Mouse (Mus musculus) myocyte (in vitro differentiated cells): ENCODE measurements around the gene Zmynd12. TPM values are rescaled to one million over a fixed set of nuclear protein-coding genes. Genes with fewer than 3 reads are reported as not detected.

Source experiments
- H3K27me3 ChIP-seq: one replicate; pipeline ENCODE4 v1.6.1; 2011; ENCODE audit not compliant: control insufficient read depth, insufficient read depth, insufficient read length
- H3K36me3 ChIP-seq: one replicate; pipeline ENCODE4 v1.6.1; 2011; ENCODE audit not compliant: control insufficient read depth, insufficient read depth
- H3K4me2 ChIP-seq: one replicate; pipeline ENCODE4 v1.6.1; 2011; ENCODE audit warnings: low read depth, control low read depth
- H3K4me3 ChIP-seq: one replicate; pipeline ENCODE4 v1.5.1; 2011; ENCODE audit warnings: mild to moderate bottlenecking, control low read depth, moderate library complexity
- H3K79me2 ChIP-seq: one replicate; pipeline ENCODE4 v1.6.1; 2011; ENCODE audit not compliant: control insufficient read depth, insufficient read depth
- H3ac ChIP-seq: one replicate; pipeline ENCODE4 v1.6.1; 2011; ENCODE audit not compliant: control insufficient read depth, insufficient read length
- CEBPB ChIP-seq: IDR thresholded peaks from 2 replicates; pipeline ENCODE4 v1.6.1; 2011; ENCODE audit warnings: mild to moderate bottlenecking, moderate library complexity; ENCODE audit not compliant: poor library complexity, insufficient read depth, severe bottlenecking
- E2F4 ChIP-seq: IDR thresholded peaks from one replicate; pipeline ENCODE4 v1.6.1; 2011; ENCODE audit warnings: mild to moderate bottlenecking, control low read depth, moderate library complexity; ENCODE audit not compliant: insufficient read depth
- MAX ChIP-seq: IDR thresholded peaks from one replicate; pipeline ENCODE4 v1.6.1; 2011; ENCODE audit warnings: low read depth, mild to moderate bottlenecking, control low read depth
- MYOD1 ChIP-seq, 3 experiments: IDR thresholded peaks; one replicate each; pipeline ENCODE4 v1.6.1; 2011; ENCODE audit warnings: control low read depth in 2 of 3, low read depth in 2 of 3, mild to moderate bottlenecking in 2 of 3, moderate library complexity in 1 of 3; ENCODE audit not compliant: insufficient read length in 2 of 3, control insufficient read depth in 1 of 3
- MYOG ChIP-seq, 3 experiments: IDR thresholded peaks; one replicate each; pipeline ENCODE4 v1.6.1; 2011; ENCODE audit warnings: control low read depth in 2 of 3, low read depth in 2 of 3, mild to moderate bottlenecking in 2 of 3; ENCODE audit not compliant: insufficient read length in 2 of 3, control insufficient read depth in 1 of 3, insufficient read depth in 1 of 3
- POLR2A ChIP-seq: IDR thresholded peaks from one replicate; pipeline ENCODE4 v1.6.1; 2011; ENCODE audit warnings: low read depth, mild to moderate bottlenecking, control low read depth, moderate library complexity; ENCODE audit not compliant: insufficient read length
- POLR2AphosphoS2 ChIP-seq: IDR thresholded peaks from one replicate; pipeline ENCODE4 v1.6.1; 2011; ENCODE audit warnings: low read depth, control low read depth; ENCODE audit not compliant: insufficient read length
- REST ChIP-seq: IDR thresholded peaks from one replicate; pipeline ENCODE4 v1.6.1; 2011; ENCODE audit warnings: mild to moderate bottlenecking, control low read depth, moderate library complexity; ENCODE audit not compliant: insufficient read depth, insufficient read length
- SRF ChIP-seq: IDR thresholded peaks from one replicate; pipeline ENCODE4 v1.6.1; 2011; ENCODE audit warnings: low read depth; ENCODE audit not compliant: control insufficient read depth, insufficient read length
- TCF12 ChIP-seq: IDR thresholded peaks from one replicate; pipeline ENCODE4 v1.6.1; 2011; ENCODE audit warnings: mild to moderate bottlenecking, control low read depth; ENCODE audit not compliant: poor library complexity, insufficient read depth, severe bottlenecking
- TCF3 ChIP-seq: IDR thresholded peaks from one replicate; pipeline ENCODE4 v1.6.1; 2011; ENCODE audit warnings: low read depth, control low read depth; ENCODE audit not compliant: insufficient read length
- USF1 ChIP-seq: IDR thresholded peaks from one replicate; pipeline ENCODE4 v1.6.1; 2011; ENCODE audit warnings: low read depth, mild to moderate bottlenecking, control low read depth, moderate library complexity
- polyA plus RNA-seq: library from polyadenylated mRNA; unstranded; fragments of >200 nt; fragmentation: generic; extraction: Trizol; gene quantifications from one replicate; pipeline ENCODE4 v1.2.1, GENCODE M21; 2012; ENCODE audit warnings: missing spikeins

Zmynd12 gene
- polyA plus RNA-seq, 1 experiment: 0.05 TPM

DNA sequence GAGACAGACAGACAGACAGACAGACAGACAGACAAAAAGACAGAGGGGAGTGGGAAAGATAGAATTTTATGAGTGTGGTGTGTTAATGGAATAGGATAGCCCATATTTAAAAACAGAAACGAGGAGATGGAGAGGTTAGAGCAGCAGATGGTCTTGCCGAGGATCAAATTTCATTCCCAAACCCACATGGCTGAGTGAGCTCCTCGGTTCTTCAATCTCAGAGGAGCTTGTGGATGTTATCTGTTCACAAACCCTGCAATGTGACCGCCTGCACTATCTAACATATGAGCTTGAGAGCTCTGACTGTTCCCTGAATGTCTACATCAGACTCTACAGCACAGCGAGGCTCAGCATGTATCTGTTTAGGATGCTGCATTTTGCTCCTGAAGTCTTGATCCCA, 50.5 kb downstream of the Zmynd12 start:
- peaks cover 24% of the 10 kb centered on the region for H3K27me3 ChIP-seq
- H3K4me3 ChIP-seq: no peak overlapping the region
- H3ac ChIP-seq: no peak overlapping the region
- H3K79me2 ChIP-seq: no peaks in the 10 kb centered on the region
- H3K36me3 ChIP-seq: no peaks in the 10 kb centered on the region
- TF ChIP-seq MAX: no peak
- TF ChIP-seq POLR2AphosphoS2: no peak
- no peak for TF ChIP-seq POLR2A
- no peak for TF ChIP-seq REST
- TF ChIP-seq CEBPB: no peak
- no peak for TF ChIP-seq MYOD1 (IDR thresholded peaks at IDR 0.05; ENCODE audit: control insufficient read depth in 1 of 3, insufficient read length in 2 of 3, low read depth in 2 of 3)
- no peak for TF ChIP-seq SRF
- no peak for TF ChIP-seq E2F4
- no peak for TF ChIP-seq USF1
- no peak for TF ChIP-seq TCF12
- TF ChIP-seq MYOG (IDR thresholded peaks at IDR 0.05; ENCODE audit: control insufficient read depth in 1 of 3, insufficient read depth in 1 of 3, insufficient read length in 2 of 3, low read depth in 2 of 3): no peak
- no peak for TF ChIP-seq TCF3
- no peak overlapping the region for H3K4me2 ChIP-seq

DNA sequence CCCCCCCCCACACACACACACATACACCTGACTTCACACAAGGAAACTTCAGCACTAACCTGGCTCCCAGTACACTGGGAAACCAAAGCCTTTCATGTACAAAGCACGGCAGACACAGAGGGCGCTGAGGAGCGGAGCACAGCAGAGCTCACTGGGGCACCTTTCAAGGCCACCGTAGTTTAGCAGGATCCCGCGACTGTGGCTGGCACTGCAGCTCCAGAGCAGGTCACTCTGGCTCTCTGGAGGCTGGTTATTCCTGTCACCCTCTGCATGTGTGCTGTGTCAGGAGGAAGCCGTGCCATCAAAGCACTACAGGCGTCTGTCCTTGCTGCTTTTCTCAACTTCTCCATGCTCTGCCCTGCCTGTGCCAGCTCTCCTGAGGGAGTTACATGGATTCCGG, 60.4 kb downstream of the Zmynd12 start:
- H3K4me2 ChIP-seq: no peak overlapping the region

DNA sequence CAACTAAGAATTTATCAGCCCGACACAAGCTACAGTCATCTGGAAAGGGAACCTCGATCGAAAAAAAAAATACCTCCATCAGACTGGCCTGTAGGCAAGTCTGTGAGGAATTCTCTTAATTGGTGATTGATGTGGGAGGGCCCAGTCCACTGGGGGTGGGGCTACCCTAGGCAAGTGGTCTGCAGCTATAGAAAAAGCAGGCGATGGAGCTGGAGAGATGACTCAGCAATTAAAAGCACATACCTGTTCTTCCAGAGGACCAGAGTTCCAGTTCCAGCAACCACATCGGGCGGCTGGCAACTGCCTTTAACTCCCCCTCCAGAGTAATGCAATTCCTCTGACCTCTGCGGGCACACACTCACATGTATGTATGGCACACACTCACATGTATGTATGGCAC, 62.3 kb downstream of the Zmynd12 start:
- Histone ChIP-seq H3K79me2 (no peaks in the 10 kb centered on the region), H3K4me2 (no peak overlapping the region), H3ac (no peak overlapping the region), H3K27me3 (peaks cover 9% of the 10 kb centered on the region), H3K36me3 (no peaks in the 10 kb centered on the region), H3K4me3 (no peak overlapping the region)
- TF ChIP-seq POLR2A (no peak), E2F4 (no peak), USF1 (no peak), MAX (no peak), MYOD1 (IDR thresholded peaks at IDR 0.05; ENCODE audit: control insufficient read depth in 1 of 3, insufficient read length in 2 of 3, low read depth in 2 of 3) (no peak), POLR2AphosphoS2 (no peak), CEBPB (no peak), TCF3 (no peak), MYOG (IDR thresholded peaks at IDR 0.05; ENCODE audit: control insufficient read depth in 1 of 3, insufficient read depth in 1 of 3, insufficient read length in 2 of 3, low read depth in 2 of 3) (no peak), TCF12 (no peak), SRF (no peak), REST (no peak)

More for the DNA sequence above, 60.4 kb downstream of the Zmynd12 start:
- TF ChIP-seq CEBPB (no peak), POLR2AphosphoS2 (no peak), MYOG (IDR thresholded peaks at IDR 0.05; ENCODE audit: control insufficient read depth in 1 of 3, insufficient read depth in 1 of 3, insufficient read length in 2 of 3, low read depth in 2 of 3) (no peak), USF1 (no peak), SRF (no peak), TCF12 (no peak), MYOD1 (IDR thresholded peaks at IDR 0.05; ENCODE audit: control insufficient read depth in 1 of 3, insufficient read length in 2 of 3, low read depth in 2 of 3) (no peak), E2F4 (no peak)
- Histone ChIP-seq H3K27me3 (peaks cover 12% of the 10 kb centered on the region), H3K36me3 (no peaks in the 10 kb centered on the region), H3ac (no peak overlapping the region), H3K4me3 (no peak overlapping the region), H3K79me2 (no peaks in the 10 kb centered on the region)

DNA sequence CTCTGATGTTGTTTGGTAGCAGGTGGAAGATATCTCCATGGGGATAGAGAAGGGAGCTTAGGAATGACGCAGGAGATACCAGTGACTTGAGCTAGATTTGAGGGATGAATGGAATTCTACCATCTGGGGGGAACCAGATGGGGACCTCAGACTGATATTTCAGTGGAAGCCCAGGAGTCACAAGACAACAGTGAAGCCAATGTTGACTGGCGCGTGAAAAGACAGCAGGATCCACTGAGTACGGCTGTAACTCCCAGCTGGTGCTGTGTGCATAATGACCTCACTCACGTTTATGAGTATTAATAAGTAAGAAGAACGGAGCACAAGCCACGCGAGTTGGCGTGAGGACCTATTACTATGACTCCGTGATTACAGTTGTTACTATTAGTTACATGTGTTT, 67.1 kb downstream of the Zmynd12 start:
- no peak overlapping the region for H3ac ChIP-seq
- no peaks in the 10 kb centered on the region for H3K79me2 ChIP-seq
- no peaks in the 10 kb centered on the region for H3K36me3 ChIP-seq
- H3K27me3 ChIP-seq: peaks cover 11% of the 10 kb centered on the region
- H3K4me3 ChIP-seq: no peak overlapping the region
- TF ChIP-seq MYOG (IDR thresholded peaks at IDR 0.05; ENCODE audit: control insufficient read depth in 1 of 3, insufficient read depth in 1 of 3, insufficient read length in 2 of 3, low read depth in 2 of 3) (no peak), POLR2A (no peak), E2F4 (no peak), POLR2AphosphoS2 (no peak), USF1 (no peak), TCF12 (no peak), REST (no peak), CEBPB (no peak), SRF (no peak), TCF3 (no peak), MAX (no peak), MYOD1 (IDR thresholded peaks at IDR 0.05; ENCODE audit: control insufficient read depth in 1 of 3, insufficient read length in 2 of 3, low read depth in 2 of 3) (no peak)
- no peak overlapping the region for H3K4me2 ChIP-seq

DNA sequence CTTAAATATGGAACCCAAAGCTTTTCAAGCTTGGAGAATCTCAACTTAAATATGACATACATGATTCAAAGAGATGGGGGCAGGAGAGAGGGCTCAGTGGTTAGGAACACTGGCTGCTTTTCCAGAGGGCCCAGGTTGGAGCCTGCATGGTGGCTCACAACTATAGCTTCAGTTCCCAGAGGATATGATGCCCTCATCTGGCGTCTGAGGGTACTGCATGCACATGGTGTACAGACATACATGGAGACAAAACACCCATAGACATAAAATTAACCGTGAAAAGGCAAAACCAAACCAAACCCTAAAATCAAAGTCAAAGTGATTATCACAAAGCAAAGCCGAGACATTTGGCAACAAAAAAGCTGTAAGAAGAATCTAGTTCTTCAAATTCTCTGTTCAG, 68.2 kb downstream of the Zmynd12 start:
- Histone ChIP-seq H3K36me3 (no peaks in the 10 kb centered on the region), H3K4me2 (no peak overlapping the region), H3K27me3 (peaks cover 11% of the 10 kb centered on the region), H3K4me3 (no peak overlapping the region), H3K79me2 (no peaks in the 10 kb centered on the region), H3ac (no peak overlapping the region)
- TF ChIP-seq MYOG (IDR thresholded peaks at IDR 0.05; ENCODE audit: control insufficient read depth in 1 of 3, insufficient read depth in 1 of 3, insufficient read length in 2 of 3, low read depth in 2 of 3) (no peak), USF1 (no peak), TCF3 (no peak)
